Mouse (Mus musculus): ENCODE measurements around the gene Dusp27. TPM values are rescaled to one million over a fixed set of nuclear protein-coding genes. Genes with fewer than 3 reads are reported as not detected.
"Not testable (repeated sequence)": the region's sequence is repeated elsewhere in the genome, so short reads cannot be mapped to it uniquely, and the experiment has no call there.

The Dusp27 gene
- total RNA-seq, 2 experiments from 2014 or later: not detected

GRCm38 (mm10) chr1:166149441-166149840 lies 21.7 kb upstream of the Dusp27 start:
- ATAC-seq (replicated peaks; ENCODE audit: low FRiP score, low TSS enrichment, poor library complexity, severe bottlenecking): no peak

- peak; percentile 79 for ATAC-seq (replicated peaks; ENCODE audit: low FRiP score, low TSS enrichment, poor library complexity, severe bottlenecking)
Measured at GRCm38 (mm10) chr1:166147657-166148056, 19.9 kb upstream of the Dusp27 start.

- ATAC-seq (replicated peaks; ENCODE audit: low FRiP score, low TSS enrichment, poor library complexity, severe bottlenecking): no peak
Measured at GRCm38 (mm10) chr1:166146626-166147025, 18.9 kb upstream of the Dusp27 start.

- no peak for ATAC-seq (replicated peaks; ENCODE audit: low FRiP score, low TSS enrichment, poor library complexity, severe bottlenecking)
Measured at GRCm38 (mm10) chr1:166142369-166142768, 14.6 kb upstream of the Dusp27 start.

GRCm38 (mm10) chr1:166141868-166142267 lies 14.1 kb upstream of the Dusp27 start:
- not testable (repeated sequence) for ATAC-seq (replicated peaks; ENCODE audit: low FRiP score, low TSS enrichment, poor library complexity, severe bottlenecking)

GRCm38 (mm10) chr1:166139620-166140184 lies 12.0 kb upstream of the Dusp27 start:
- no peak for ATAC-seq (replicated peaks; ENCODE audit: low FRiP score, low TSS enrichment, poor library complexity, severe bottlenecking)

- no peak for ATAC-seq (replicated peaks; ENCODE audit: low FRiP score, low TSS enrichment, poor library complexity, severe bottlenecking)
Measured at GRCm38 (mm10) chr1:166139113-166139512, 11.4 kb upstream of the Dusp27 start.

- ATAC-seq (replicated peaks; ENCODE audit: low FRiP score, low TSS enrichment, poor library complexity, severe bottlenecking): 0 out of 2 replicates have a peak, but pooled peaks have one; percentile 15
Measured at GRCm38 (mm10) chr1:166138136-166138535, 10.4 kb upstream of the Dusp27 start.

GRCm38 (mm10) chr1:166137244-166137938 lies 9.7 kb upstream of the Dusp27 start:
- ATAC-seq (replicated peaks; ENCODE audit: low FRiP score, low TSS enrichment, poor library complexity, severe bottlenecking): no peak

- no peak for ATAC-seq (replicated peaks; ENCODE audit: low FRiP score, low TSS enrichment, poor library complexity, severe bottlenecking)
Measured at GRCm38 (mm10) chr1:166135091-166135740, 7.5 kb upstream of the Dusp27 start.

GRCm38 (mm10) chr1:166132367-166132766 lies 4.6 kb upstream of the Dusp27 start:
- ATAC-seq (replicated peaks; ENCODE audit: low FRiP score, low TSS enrichment, poor library complexity, severe bottlenecking): peak; percentile 59

- ATAC-seq (replicated peaks; ENCODE audit: low FRiP score, low TSS enrichment, poor library complexity, severe bottlenecking): no peak
Measured at GRCm38 (mm10) chr1:166130224-166130860, 2.6 kb upstream of the Dusp27 start, which contains the start of gene Gpa33. Gpa33 (plus strand) TSS chr1:166130238.

GRCm38 (mm10) chr1:166128551-166128950 lies 829 bp upstream of the Dusp27 start:
- ATAC-seq (replicated peaks; ENCODE audit: low FRiP score, low TSS enrichment, poor library complexity, severe bottlenecking): no peak

- ATAC-seq (replicated peaks; ENCODE audit: low FRiP score, low TSS enrichment, poor library complexity, severe bottlenecking): no peak
Measured at GRCm38 (mm10) chr1:166126795-166127194, 927 bp downstream of the Dusp27 start.

GRCm38 (mm10) chr1:166126290-166126689 lies 1.4 kb downstream of the Dusp27 start:
- ATAC-seq (replicated peaks; ENCODE audit: low FRiP score, low TSS enrichment, poor library complexity, severe bottlenecking): no peak

GRCm38 (mm10) chr1:166124932-166125593 lies 2.7 kb downstream of the Dusp27 start:
- ATAC-seq (replicated peaks; ENCODE audit: low FRiP score, low TSS enrichment, poor library complexity, severe bottlenecking): peak; percentile 55

GRCm38 (mm10) chr1:166123751-166124150 lies 4.0 kb downstream of the Dusp27 start:
- no peak for ATAC-seq (replicated peaks; ENCODE audit: low FRiP score, low TSS enrichment, poor library complexity, severe bottlenecking)

GRCm38 (mm10) chr1:166123045-166123444 lies 4.7 kb downstream of the Dusp27 start:
- no peak for ATAC-seq (replicated peaks; ENCODE audit: low FRiP score, low TSS enrichment, poor library complexity, severe bottlenecking)

GRCm38 (mm10) chr1:166122114-166122513 lies 5.6 kb downstream of the Dusp27 start:
- no peak for ATAC-seq (replicated peaks; ENCODE audit: low FRiP score, low TSS enrichment, poor library complexity, severe bottlenecking)
